Mouse (Mus musculus) 416B (cell line): ENCODE measurements at regions not wholly inside any gene's neighbourhood (a gene's known extent, or its start where the extent isn't known, plus 50 kb on each side); places are given as distances from the start of the nearest gene placed in this dataset.
A peak's percentile ranks its signal among the peaks of the same experiment; 100 is the strongest.
"Not testable (repeated sequence)": the region's sequence is repeated elsewhere in the genome, so short reads cannot be mapped to it uniquely, and the experiment has no call there.

Experiments
- DNase-seq: peaks from one replicate; pipeline ENCODE4 v3.0.0; 2011; ENCODE audit warnings: low read depth

- DNase-seq = no peak
Measured at GRCm38 (mm10) chr1:64463715-64464290, 68.6 kb upstream of the Creb1 start.

GRCm38 (mm10) chr1:64461616-64462015 lies 70.8 kb upstream of the Creb1 start:
- not testable (repeated sequence) for DNase-seq

- no peak for DNase-seq
Measured at GRCm38 (mm10) chr1:64457872-64458271, 74.6 kb upstream of the Creb1 start.

GRCm38 (mm10) chr1:64449141-64449540 lies 83.3 kb upstream of the Creb1 start:
- no peak for DNase-seq

GRCm38 (mm10) chr1:64448090-64448489 lies 84.4 kb upstream of the Creb1 start:
- DNase-seq = peak; percentile 84

GRCm38 (mm10) chr1:64446492-64446891 lies 86.0 kb upstream of the Creb1 start:
- no peak for DNase-seq

GRCm38 (mm10) chr1:64445919-64446318 lies 86.5 kb upstream of the Creb1 start:
- peak; percentile 66 for DNase-seq

GRCm38 (mm10) chr1:64443436-64443835 lies 89.0 kb upstream of the Creb1 start:
- no peak for DNase-seq

GRCm38 (mm10) chr1:64442179-64442874 lies 90.1 kb upstream of the Creb1 start:
- no peak for DNase-seq

GRCm38 (mm10) chr1:64423256-64423655 lies 109.2 kb upstream of the Creb1 start:
- DNase-seq = no peak

- DNase-seq = peak; percentile 5
Measured at GRCm38 (mm10) chr1:64418567-64418966, 113.9 kb upstream of the Creb1 start.

GRCm38 (mm10) chr1:64415906-64416305 lies 116.5 kb upstream of the Creb1 start:
- no peak for DNase-seq

GRCm38 (mm10) chr1:64413181-64413560 lies 119.3 kb upstream of the Creb1 start:
- no peak for DNase-seq

GRCm38 (mm10) chr1:64412481-64413180 lies 119.8 kb upstream of the Creb1 start:
- no peak for DNase-seq

GRCm38 (mm10) chr1:64411851-64412480 lies 120.5 kb upstream of the Creb1 start:
- no peak for DNase-seq

GRCm38 (mm10) chr1:64408807-64409582 lies 123.5 kb upstream of the Creb1 start:
- DNase-seq = no peak

GRCm38 (mm10) chr1:64391525-64391924 lies 140.9 kb upstream of the Creb1 start:
- no peak for DNase-seq

- no peak for DNase-seq
Measured at GRCm38 (mm10) chr1:64381264-64381663, 151.2 kb upstream of the Creb1 start.

GRCm38 (mm10) chr1:64376426-64376825 lies 156.0 kb upstream of the Creb1 start:
- DNase-seq = not testable (repeated sequence)

- DNase-seq = no peak
Measured at GRCm38 (mm10) chr1:64374286-64375071, 158.0 kb upstream of the Creb1 start.

- DNase-seq = no peak
Measured at GRCm38 (mm10) chr1:64364095-64364494, 168.3 kb upstream of the Creb1 start.
